Mouse (Mus musculus) heart, adult 2 months (tissue): ENCODE data around the gene Duox2. TPM values are rescaled to one million over a fixed set of nuclear protein-coding genes. Genes with fewer than 3 reads are reported as not detected.

Experiments used
- DNase-seq, 2 experiments: peaks; one replicate each; pipeline ENCODE4 v3.0.0; 2021
- H3K27ac ChIP-seq: fragments of 200-600 bp; 2 replicates; pipeline ENCODE4 v1.8.1; 2022
- H3K27me3 ChIP-seq: fragments of 200-500 bp; 2 replicates; pipeline ENCODE4 v1.6.1; 2012; ENCODE audit warnings: mild to moderate bottlenecking, low read length, inconsistent platforms, mixed read lengths; ENCODE audit not compliant: control insufficient read depth, insufficient read depth
- H3K36me3 ChIP-seq: fragments of 200-500 bp; 2 replicates; pipeline ENCODE4 v1.6.1; 2012; ENCODE audit warnings: low read length, inconsistent platforms; ENCODE audit not compliant: control insufficient read depth, insufficient read depth
- H3K4me1 ChIP-seq: fragments of 200-500 bp; 2 replicates; pipeline ENCODE4 v1.6.1; 2011; ENCODE audit warnings: low read length; ENCODE audit not compliant: control insufficient read depth, insufficient read depth
- H3K4me3 ChIP-seq: fragments of 200-600 bp; 2 replicates; pipeline ENCODE4 v1.8.1; 2022
- H3K79me2 ChIP-seq: fragments of 200-500 bp; replicated peaks from 2 replicates; pipeline ENCODE4 v1.6.1; 2012; ENCODE audit warnings: mild to moderate bottlenecking, inconsistent platforms, low read length, moderate library complexity, mixed read lengths; ENCODE audit not compliant: control insufficient read depth, insufficient read depth
- H3K9ac ChIP-seq: fragments of 200-500 bp; 2 replicates; pipeline ENCODE4 v1.6.1; 2012; ENCODE audit warnings: low read depth, mild to moderate bottlenecking, control low read depth, inconsistent platforms, low read length, mixed read lengths
- CTCF ChIP-seq: fragments of 200-600 bp; IDR thresholded peaks from 2 replicates; pipeline ENCODE4 v1.8.1; 2022; ENCODE audit warnings: antibody characterized with exemption, mild to moderate bottlenecking, moderate library complexity
- EP300 ChIP-seq: fragments of 200-500 bp; IDR thresholded peaks from 2 replicates; pipeline ENCODE4 v1.6.1; 2011; ENCODE audit warnings: low read depth, low read length, control low read depth; ENCODE audit not compliant: insufficient read depth
- POLR2A ChIP-seq: fragments of 200-500 bp; IDR thresholded peaks from 2 replicates; pipeline ENCODE4 v1.6.1; 2011; ENCODE audit warnings: mild to moderate bottlenecking, low read depth, low read length, control low read depth; ENCODE audit not compliant: insufficient read depth
- WGBS: fragments of 180-500 bp; shearing (Covaris S2); methylation state at CpG from one replicate; pipeline ENCODE4 v1.1.7; 2018; 5-methylcytosine and 5-hydroxymethylcytosine counted together
- intact Hi-C: fragments of 180-260 bp; cut with DNase I; formaldehyde crosslinking; loops from one replicate; pipeline ENCODE4 v1.15.1; 2025
- polyA plus RNA-seq: library from polyadenylated mRNA; depleted of rRNA; stranded (reverse); fragments of >200 nt; gene quantifications from 2 replicates; pipeline ENCODE4 v1.2.3, GENCODE M21; 2012
- total RNA-seq, 2 experiments: library from RNA; stranded (reverse); gene quantifications; 2 replicates each; pipeline ENCODE4 v1.2.3; 2021

The Duox2 gene
- total and polyA plus RNA-seq, 3 experiments: 0.57 to 0.84 (median 0.61) TPM

- H3K36me3 ChIP-seq: no peaks in the 10 kb centered on the region; the same call in 1 of the 2 replicates
- no peaks in the 10 kb centered on the region for H3K79me2 ChIP-seq
- no peaks in the 10 kb centered on the region for H3K27me3 ChIP-seq
- 58% methylated on average over 2 of the region's 2 CpGs for WGBS
- H3K4me1 ChIP-seq: peaks cover 2% of the 10 kb centered on the region; the same call in 1 of the 2 replicates
- TF ChIP-seq CTCF (no peak), EP300 (no peak), POLR2A (no peak)
- no peak overlapping the region for H3K27ac ChIP-seq
- no peak overlapping the region for H3K9ac ChIP-seq
- no peak for DNase-seq
- intact Hi-C loops: no loop called here
- H3K4me3 ChIP-seq: no peak overlapping the region
Observed at GRCm38 (mm10) chr2:122237891-122238470, 60.3 kb downstream of the Duox2 start.

DNA sequence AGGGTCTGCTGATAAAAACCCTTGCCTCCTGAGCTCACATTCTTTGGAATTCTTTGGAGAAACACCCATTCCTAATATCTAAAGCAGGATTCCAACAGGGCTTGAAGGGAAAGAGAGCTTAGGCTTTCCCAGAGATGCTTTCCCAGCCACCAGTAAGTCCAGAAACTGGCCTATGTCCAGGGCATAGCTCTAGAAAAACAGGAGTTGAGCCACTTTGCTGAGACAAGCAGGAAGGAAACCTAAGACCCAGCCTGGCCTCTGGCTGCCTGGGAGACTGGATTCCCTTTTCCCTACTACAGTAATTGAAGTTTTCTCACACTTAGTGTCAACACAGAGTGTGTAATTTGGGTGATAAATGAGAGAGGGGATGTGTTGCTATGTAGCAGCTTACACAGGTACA lies 61.9 kb downstream of the Duox2 start:
- no peaks in the 10 kb centered on the region for H3K27me3 ChIP-seq
- H3K4me1 ChIP-seq: peaks cover 2% of the 10 kb centered on the region; the same call in 1 of the 2 replicates
- no peak overlapping the region for H3K4me3 ChIP-seq
- H3K27ac ChIP-seq: no peak overlapping the region
- DNase-seq: no peak
- TF ChIP-seq POLR2A (no peak), EP300 (no peak), CTCF (no peak)
- H3K9ac ChIP-seq: no peak overlapping the region
- no peaks in the 10 kb centered on the region for H3K79me2 ChIP-seq
- intact Hi-C loops: no loop called here
- H3K36me3 ChIP-seq: no peaks in the 10 kb centered on the region; the same call in 1 of the 2 replicates

- H3K79me2 ChIP-seq: no peaks in the 10 kb centered on the region
- no peaks in the 10 kb centered on the region; the same call in 1 of the 2 replicates for H3K36me3 ChIP-seq
- no peaks in the 10 kb centered on the region for H3K27me3 ChIP-seq
- WGBS: 51% methylated on average over 2 of the region's 2 CpGs
- peak overlapping the region; percentile 90 for H3K27ac ChIP-seq
- H3K4me3 ChIP-seq: peak overlapping the region; percentile 79
- intact Hi-C loops: no loop called here
- no peak for DNase-seq
- H3K9ac ChIP-seq: no peak overlapping the region
- peaks cover 2% of the 10 kb centered on the region; the same call in 1 of the 2 replicates for H3K4me1 ChIP-seq
- TF ChIP-seq POLR2A (no peak), EP300 (no peak), CTCF (no peak)
Observed at GRCm38 (mm10) chr2:122235425-122235824, 62.8 kb downstream of the Duox2 start.

DNA sequence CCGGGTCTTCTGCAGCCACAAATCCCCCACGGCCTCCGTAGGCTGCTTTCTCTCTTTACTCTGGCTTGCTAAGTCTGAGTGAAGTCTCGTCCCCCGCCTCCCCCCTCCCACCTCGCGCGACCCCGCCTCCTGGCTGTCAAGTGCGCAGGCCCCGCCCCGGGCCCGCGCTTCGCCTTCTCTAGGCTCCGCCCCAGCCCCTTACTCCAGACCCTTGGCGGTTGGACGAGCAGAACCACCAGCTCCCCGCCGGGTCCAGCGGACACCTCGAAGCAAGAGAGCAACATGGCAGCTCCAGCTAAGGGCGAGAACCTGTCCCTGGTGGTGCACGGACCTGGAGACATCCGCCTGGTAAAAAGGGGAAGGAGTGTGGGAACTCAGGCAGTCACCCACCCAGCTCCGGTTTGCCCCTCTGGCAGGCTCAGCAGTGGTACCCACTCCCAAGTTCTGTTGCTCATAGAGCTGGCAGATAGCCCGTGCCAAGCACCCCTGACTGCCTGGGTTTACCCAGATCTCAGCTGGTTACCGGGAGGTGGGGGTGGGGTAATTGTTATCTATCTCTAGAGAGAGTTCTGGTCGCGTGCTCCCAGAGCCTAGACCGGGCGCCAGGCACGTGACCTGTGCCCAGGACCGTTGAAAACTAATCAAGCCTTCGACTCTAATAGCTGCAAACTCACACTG lies 63.5 kb downstream of the Duox2 start, which contains the start of gene Sord:
Gene Sord, plus strand, starts transcription at position 139 of the 678 bp plus-strand sequence.
- Histone ChIP-seq H3K27me3 (no peaks in the 10 kb centered on the region), H3K36me3 (no peaks in the 10 kb centered on the region; the same call in 1 of the 2 replicates), H3K4me3 (peak within 1 kb of the TSS; percentile 79), H3K27ac (peak within 1 kb of the TSS; percentile 90), H3K9ac (peak within 1 kb of the TSS; percentile 64), H3K4me1 (peaks cover 2% of the 10 kb centered on the region; the same call in 1 of the 2 replicates), H3K79me2 (no peaks in the 10 kb centered on the region)
- peak; percentile 85 to 86 for DNase-seq
- TF ChIP-seq CTCF: no peak
- 0 out of 2 replicates have a peak, but pooled peaks have one; percentile 23 for TF ChIP-seq POLR2A
- TF ChIP-seq EP300: 0 out of 2 replicates have a peak, but pooled peaks have one; percentile 13
- under 1% methylated on average over 35 of the region's 35 CpGs for WGBS
- intact Hi-C loops: no loop called here

DNA sequence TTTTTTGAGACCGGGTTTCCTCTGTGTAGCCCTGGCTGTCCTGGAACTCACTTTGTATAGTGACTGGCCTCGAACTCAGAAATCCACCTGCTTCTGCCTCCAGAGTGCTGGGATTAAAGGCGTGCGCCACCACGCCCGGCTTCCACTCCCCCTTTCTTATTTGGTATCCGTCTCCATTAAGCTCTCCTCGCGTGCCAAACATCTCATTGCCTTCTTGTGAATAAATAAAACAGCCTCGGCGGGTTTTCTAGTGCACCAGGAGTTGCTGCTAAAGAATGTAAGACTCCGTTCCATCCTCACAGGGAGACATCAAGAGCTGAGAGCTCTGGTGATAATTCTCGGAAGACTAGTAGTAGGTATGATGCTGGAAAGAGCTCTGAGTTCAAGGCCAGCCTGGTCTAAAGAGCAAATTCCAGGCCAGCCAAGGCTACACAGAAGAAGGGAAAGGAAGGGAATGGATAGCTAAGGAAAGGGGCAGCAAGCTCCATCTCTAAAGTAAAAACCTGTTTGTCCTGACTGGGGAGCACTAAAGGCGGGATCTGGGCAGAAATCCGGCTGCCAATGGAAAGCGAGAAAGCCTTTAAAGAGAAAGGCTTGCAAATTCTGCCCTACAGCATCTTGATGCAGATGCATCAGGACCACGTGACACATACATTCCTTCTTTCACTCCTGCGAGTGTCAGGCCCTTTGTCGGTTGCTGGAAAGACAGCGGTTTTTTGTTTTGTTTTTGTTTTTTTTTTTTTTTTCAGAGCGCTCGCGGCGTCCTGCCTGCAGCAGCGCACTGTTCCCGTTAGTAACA lies 64.3 kb downstream of the Duox2 start:
- Histone ChIP-seq H3K27me3 (no peaks in the 10 kb centered on the region), H3K36me3 (no peaks in the 10 kb centered on the region; the same call in 1 of the 2 replicates), H3K4me3 (peak overlapping the region; percentile 79), H3K4me1 (peaks cover 2% of the 10 kb centered on the region; the same call in 1 of the 2 replicates), H3K27ac (peak overlapping the region; percentile 90), H3K9ac (peak overlapping the region; percentile 64), H3K79me2 (no peaks in the 10 kb centered on the region)
- WGBS: 5% methylated on average over 26 of the region's 26 CpGs
- TF ChIP-seq EP300 (0 out of 2 replicates have a peak, but pooled peaks have one; percentile 20), CTCF (no peak), POLR2A (no peak)
- intact Hi-C loops: no loop called here
- DNase-seq: peak; percentile 15 to 22
